Mouse (Mus musculus) small intestine, adult 2 months (tissue): ENCODE results near the gene Gm20388.

ENCODE experiments used
- CTCF ChIP-seq: fragments of 200-500 bp; IDR thresholded peaks from 2 replicates; pipeline ENCODE4 v1.5.1; 2012; ENCODE audit warnings: low read depth, mild to moderate bottlenecking, control low read depth, inconsistent platforms, low read length, moderate library complexity, mixed read lengths; ENCODE audit not compliant: insufficient replicate concordance, insufficient read length; ENCODE audit errors: extremely low read depth
- POLR2A ChIP-seq: fragments of 200-500 bp; IDR thresholded peaks from 2 replicates; pipeline ENCODE4 v1.6.1; 2012; ENCODE audit warnings: low read depth, mild to moderate bottlenecking, control low read depth, inconsistent platforms, low read length, moderate library complexity

- TF ChIP-seq CTCF: no peak
- no peak for TF ChIP-seq POLR2A
These were observed 366.3 kb downstream of the Gm20388 start for GRCm38 (mm10) chr8:120276891-120277426.
